Mouse (Mus musculus): ENCODE results near the gene Olfr1151. TPM values are rescaled to one million over a fixed set of nuclear protein-coding genes. Genes with fewer than 3 reads are reported as not detected.

Olfr1151 gene
- total RNA-seq (2017), result not detected in 2 replicates

DNA sequence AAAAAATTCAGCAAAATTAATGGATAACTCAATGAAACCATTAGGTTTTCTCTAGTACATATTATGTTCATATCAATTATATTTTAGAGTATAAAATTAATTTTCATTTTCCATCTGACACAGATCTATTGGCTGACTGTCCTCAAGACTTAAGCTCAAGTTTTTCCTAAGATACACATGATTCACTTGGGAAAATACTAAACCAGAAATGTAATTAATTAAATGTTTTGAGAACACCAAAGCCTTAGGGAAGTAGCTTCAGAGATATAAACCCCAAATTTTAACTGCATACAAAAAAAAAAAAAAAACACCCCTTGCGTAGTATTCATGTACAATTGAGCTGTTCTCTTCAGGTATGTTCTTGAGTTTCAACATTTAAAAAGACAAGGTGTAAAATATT, at the start of gene Olfr1151:
Gene Olfr1151, plus strand, starts transcription at position 301 of the 400 bp plus-strand sequence.
- no peak for ATAC-seq (ENCODE audit: extremely low read depth, insufficient number of reproducible peaks, low FRiP score, poor library complexity, severe bottlenecking)

DNA sequence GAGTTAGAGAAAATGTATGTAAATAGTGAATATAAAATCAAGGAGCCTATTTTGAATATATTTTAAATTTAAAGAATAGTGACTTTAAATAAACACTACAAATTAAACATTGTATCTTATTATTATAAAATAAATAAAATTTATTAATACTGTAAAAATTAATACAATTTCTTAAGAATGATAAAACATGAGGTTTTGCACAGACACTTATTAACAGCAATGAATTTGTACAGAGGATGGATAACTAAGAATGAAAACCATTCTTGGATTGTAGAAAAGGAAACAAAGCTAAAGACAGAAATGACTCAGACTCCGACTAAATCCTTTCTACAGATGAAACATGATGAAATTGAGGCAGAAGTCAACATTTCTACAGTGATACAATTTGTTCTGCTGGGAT, 46.1 kb upstream of the Olfr1151 start, which contains the start of gene Olfr1145:
Gene Olfr1145, plus strand, starts transcription at position 301 of the 400 bp plus-strand sequence.
- no peak for ATAC-seq (ENCODE audit: extremely low read depth, insufficient number of reproducible peaks, low FRiP score, poor library complexity, severe bottlenecking)

- no peak for ATAC-seq (ENCODE audit: extremely low read depth, insufficient number of reproducible peaks, low FRiP score, poor library complexity, severe bottlenecking)
Observed at GRCm38 (mm10) chr2:87830233-87830632, 25.4 kb upstream of the Olfr1151 start, which contains the start of gene Olfr1148. Gene Olfr1148, plus strand, starts transcription at chr2:87830533.

DNA sequence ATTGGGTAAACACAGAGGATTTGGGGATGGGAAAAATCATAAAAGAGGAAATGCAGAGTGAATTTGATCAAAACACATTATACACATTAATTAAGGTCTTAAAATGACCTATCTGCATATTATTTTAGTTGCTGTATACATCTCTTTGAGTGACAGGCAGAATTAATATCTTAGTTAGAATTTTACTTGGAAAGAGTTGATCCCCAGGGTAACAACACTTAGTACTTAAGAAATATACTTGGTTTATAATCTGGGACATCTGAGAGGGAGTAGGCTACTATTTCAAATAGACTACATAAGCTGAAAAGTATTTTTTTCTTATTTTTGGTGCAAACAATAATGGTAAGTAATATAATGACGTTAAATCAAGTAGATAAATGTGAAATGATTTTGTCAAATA, 12.0 kb upstream of the Olfr1151 start, which contains the start of gene Olfr1150-ps1:
Gene Olfr1150-ps1, plus strand, starts transcription at position 301 of the 400 bp plus-strand sequence.
- no peak for ATAC-seq (ENCODE audit: extremely low read depth, insufficient number of reproducible peaks, low FRiP score, poor library complexity, severe bottlenecking)

DNA sequence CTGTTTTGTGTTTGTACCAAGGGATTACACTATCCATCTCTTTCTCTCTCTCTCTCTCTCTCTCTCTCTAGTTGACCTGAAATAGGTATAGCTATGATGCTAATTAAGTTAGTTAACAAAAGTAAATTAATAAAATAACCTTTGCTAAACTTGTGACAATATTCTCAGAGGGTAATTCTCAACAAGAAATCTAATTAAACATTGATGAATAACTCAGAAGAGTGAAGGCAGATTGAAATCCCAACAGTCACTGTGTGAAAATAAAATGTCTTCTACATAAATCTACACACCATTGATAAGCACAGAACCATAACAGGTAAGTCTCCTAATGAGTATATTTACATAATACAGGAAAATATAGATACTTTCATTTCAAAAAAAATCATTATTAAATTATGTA, 10.5 kb downstream of the Olfr1151 start, which contains the start of gene Olfr1152:
Gene Olfr1152, plus strand, starts transcription at position 301 of the 400 bp plus-strand sequence.
- no peak for ATAC-seq (ENCODE audit: extremely low read depth, insufficient number of reproducible peaks, low FRiP score, poor library complexity, severe bottlenecking)

DNA sequence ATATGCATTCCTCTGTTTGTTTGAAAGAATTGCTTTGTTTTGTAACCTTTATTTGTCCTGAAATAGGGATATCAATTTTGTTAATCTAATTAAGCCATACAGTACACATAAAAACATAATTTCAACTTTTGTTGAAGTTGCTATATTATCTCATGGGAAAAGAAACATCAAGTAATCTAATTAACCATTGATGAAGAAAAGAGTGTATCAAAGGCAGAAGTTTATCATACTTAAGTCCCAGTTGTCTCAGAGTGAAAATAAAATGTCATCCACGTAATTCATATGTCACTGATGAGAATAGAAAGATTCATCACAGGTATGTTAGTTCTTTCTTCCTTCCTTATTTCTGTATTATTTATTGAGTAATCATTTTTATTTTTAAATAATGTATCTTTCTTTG, 39.0 kb downstream of the Olfr1151 start, which contains the start of gene Olfr1153:
Gene Olfr1153, plus strand, starts transcription at position 301 of the 400 bp plus-strand sequence.
- ATAC-seq (ENCODE audit: extremely low read depth, insufficient number of reproducible peaks, low FRiP score, poor library complexity, severe bottlenecking), result no peak

- no peak for ATAC-seq (ENCODE audit: extremely low read depth, insufficient number of reproducible peaks, low FRiP score, poor library complexity, severe bottlenecking)
Observed at GRCm38 (mm10) chr2:87905066-87905465, 49.4 kb downstream of the Olfr1151 start, which contains the start of gene Olfr1154. Gene Olfr1154, minus strand, starts transcription at chr2:87905166.

Other genes with a start within 250 kb of the Olfr1151 start
- gene Olfr1130, start 249.7 kb upstream of the Olfr1151 start, total RNA-seq (2017), result not detected in 2 replicates
- gene Olfr1131, start 228.8 kb upstream of the Olfr1151 start, total RNA-seq (2017), result 0.49 TPM in 1 of 2 replicates, not detected in the other
- gene Olfr1132, start 218.3 kb upstream of the Olfr1151 start, total RNA-seq (2017), result 0.12 TPM in 1 of 2 replicates, not detected in the other
- gene Olfr1133, start 208.5 kb upstream of the Olfr1151 start, total RNA-seq (2017), result not detected in 2 replicates
- gene Olfr1134, start 197.4 kb upstream of the Olfr1151 start, total RNA-seq (2017), result not detected in 2 replicates
- gene Olfr1135, start 182.2 kb upstream of the Olfr1151 start, total RNA-seq (2017), result not detected in 2 replicates
- gene Olfr1136, start 161.9 kb upstream of the Olfr1151 start, total RNA-seq (2017), result not detected in 2 replicates
- gene Olfr1137, start 142.7 kb upstream of the Olfr1151 start, total RNA-seq (2017), result not detected in 2 replicates
- gene Olfr1138, start 115.9 kb upstream of the Olfr1151 start, total RNA-seq (2017), result not detected in 2 replicates
- not detected in 2 replicates for gene Olfr1140, start 112.1 kb upstream of the Olfr1151 start, total RNA-seq (2017)
- not detected in 2 replicates for gene Olfr1141, start 101.9 kb upstream of the Olfr1151 start, total RNA-seq (2017)
- gene Olfr152, start 76.4 kb upstream of the Olfr1151 start, total RNA-seq (2017), result not detected in 2 replicates
- gene Olfr1143, start 55.3 kb upstream of the Olfr1151 start, total RNA-seq (2017), result not detected in 2 replicates
- gene Olfr1145, start 46.0 kb upstream of the Olfr1151 start, total RNA-seq (2017), result not detected in 2 replicates
- gene Olfr1148, start 25.3 kb upstream of the Olfr1151 start, total RNA-seq (2017), result not detected in 2 replicates
- gene Olfr1150-ps1, start 11.9 kb upstream of the Olfr1151 start, total RNA-seq (2017), result not detected in 2 replicates
- not detected in 2 replicates for gene Olfr1152, start 10.6 kb downstream of the Olfr1151 start, total RNA-seq (2017)
- gene Olfr1153, start 39.1 kb downstream of the Olfr1151 start, total RNA-seq (2017), result not detected in 2 replicates
- gene Olfr1154, start 49.3 kb downstream of the Olfr1151 start, total RNA-seq (2017), result not detected in 2 replicates
- gene Olfr1155, start 89.3 kb downstream of the Olfr1151 start, total RNA-seq (2017), result not detected in 2 replicates
- 0.12 TPM in 1 of 2 replicates, not detected in the other for gene Olfr1156, start 97.2 kb downstream of the Olfr1151 start, total RNA-seq (2017)
- gene Olfr1157, start 112.4 kb downstream of the Olfr1151 start, total RNA-seq (2017), result not detected in 2 replicates
- gene Olfr74, start 118.8 kb downstream of the Olfr1151 start, total RNA-seq (2017), result not detected in 2 replicates
- not detected in 2 replicates for gene Olfr1158, start 134.3 kb downstream of the Olfr1151 start, total RNA-seq (2017)
- gene Olfr1160, start 152.4 kb downstream of the Olfr1151 start, total RNA-seq (2017), result not detected in 2 replicates
- gene Olfr1161, start 166.9 kb downstream of the Olfr1151 start, total RNA-seq (2017), result not detected in 2 replicates
- gene Olfr73, start 181.8 kb downstream of the Olfr1151 start, total RNA-seq (2017), result not detected in 2 replicates
- not detected in 2 replicates for gene Olfr1162, start 195.3 kb downstream of the Olfr1151 start, total RNA-seq (2017)
- gene Olfr1163, start 216.0 kb downstream of the Olfr1151 start, total RNA-seq (2017), result not detected in 2 replicates
- not detected in 2 replicates for gene Olfr1164, start 238.1 kb downstream of the Olfr1151 start, total RNA-seq (2017)

Data from neutrophil, adult 5-6 weeks (primary cell).